In the genomic region with DNA sequence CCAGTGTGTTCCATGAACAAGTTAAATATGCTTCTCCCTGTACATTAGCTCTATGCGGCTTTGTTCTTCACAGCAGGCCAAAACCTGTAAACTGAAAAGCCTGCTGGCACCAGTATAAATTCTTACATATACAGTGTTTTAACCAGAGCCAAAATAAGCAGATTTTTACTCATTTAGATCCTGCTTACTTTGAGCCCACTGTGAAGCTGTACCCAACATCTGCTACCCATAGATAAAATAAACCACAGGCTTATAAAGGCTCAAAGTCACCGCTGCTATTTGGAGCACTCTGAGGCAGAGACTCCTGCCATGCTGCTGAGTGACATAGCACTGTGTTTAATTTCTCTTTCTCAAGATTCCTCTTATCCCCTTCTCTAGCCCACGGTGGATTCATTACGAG, we compare ENCODE assay signal across 25 mouse cellular contexts.
DNase-seq lines count a peak whose midpoint lies in the region; ATAC-seq and TF ChIP-seq lines count a peak whose summit lies in the region.
"Had no signal": no experiment of that assay in that cellular context is flagged by ENCODE, and none has a peak within 500 bp of the region (broad histone marks: within the 10 kb centered on the region; RNA-seq: fewer than 3 reads in every experiment).

No protein-coding gene starts in this region.

- H3K36me3 ChIP-seq in embryonic facial prominence, embryonic 14.5 days (ENCODE audit: control insufficient read depth, insufficient read depth, low read length) = no peaks in the 10 kb centered on the region
- H3K36me3 ChIP-seq in embryonic facial prominence, embryonic 10.5 days (replicated peaks) = no peaks in the 10 kb centered on the region
- H3K36me3 ChIP-seq: embryonic facial prominence, embryonic 15.5 days; heart, embryonic 10.5 days; hindbrain, embryonic 15.5 days; intestine, embryonic 15.5 days; liver, embryonic 15.5 days; lung, embryonic 15.5 days had no signal

- no peaks in the 10 kb centered on the region for H3K4me1 ChIP-seq in embryonic facial prominence, embryonic 14.5 days (ENCODE audit: control insufficient read depth, insufficient read depth, low read length)
- H3K4me1 ChIP-seq in embryonic facial prominence, embryonic 10.5 days = no peaks in the 10 kb centered on the region
- H3K4me1 ChIP-seq: embryonic facial prominence, embryonic 15.5 days; heart, embryonic 10.5 days; hindbrain, embryonic 15.5 days; intestine, embryonic 15.5 days; liver, embryonic 15.5 days; lung, embryonic 15.5 days had no signal

- TF ChIP-seq CTCF in left cerebral cortex, adult 2 months (IDR thresholded peaks at IDR 0.05) = no peak

- intact Hi-C loops in left cerebral cortex, adult 2 months (cut with DNase I) = no loop called here

- no peaks in the 10 kb centered on the region for H3K27me3 ChIP-seq in embryonic facial prominence, embryonic 14.5 days (replicated peaks; ENCODE audit: control insufficient read depth, insufficient read depth, low read length)
- H3K27me3 ChIP-seq in embryonic facial prominence, embryonic 10.5 days (replicated peaks; ENCODE audit: low read depth, poor library complexity, severe bottlenecking) = no peaks in the 10 kb centered on the region
- H3K27me3 ChIP-seq: embryonic facial prominence, embryonic 15.5 days; hindbrain, embryonic 15.5 days; intestine, embryonic 15.5 days; liver, embryonic 15.5 days; lung, embryonic 15.5 days had no signal

- H3K4me3 ChIP-seq in embryonic facial prominence, embryonic 14.5 days (ENCODE audit: low read depth, low read length) = no peak overlapping the region
- H3K4me3 ChIP-seq in embryonic facial prominence, embryonic 10.5 days = no peak overlapping the region
- H3K4me3 ChIP-seq in left cerebral cortex, adult 2 months = no peak overlapping the region
- H3K4me3 ChIP-seq: embryonic facial prominence, embryonic 15.5 days; gastrocnemius, adult 2 months; heart, embryonic 10.5 days; hindbrain, embryonic 15.5 days; intestine, embryonic 15.5 days; liver, embryonic 15.5 days; lung, embryonic 15.5 days had no signal

- 41% methylated on average over 4 of the region's 4 CpGs for WGBS in embryonic facial prominence, embryonic 14.5 days
- WGBS in embryonic facial prominence, embryonic 10.5 days = 81% methylated on average over 4 of the region's 4 CpGs

- peak; percentile 46 for DNase-seq in embryonic facial prominence, embryonic 14.5 days (ENCODE audit: low spot score)
- DNase-seq in embryonic facial prominence, embryonic 10.5 days (ENCODE audit: low spot score) = no peak
- peak; percentile 5 to 8 for DNase-seq in left cerebral cortex, adult 9 months (ENCODE audit: low spot score in 2 of 2)
- no peak for DNase-seq in left cerebral cortex, adult 2 months (ENCODE audit: extremely low spot score in 1 of 2, low spot score in 2 of 2)
- DNase-seq in right cerebral cortex, postnatal 25 days = peak; percentile 5
- no peak for DNase-seq in right cerebral cortex, postnatal 14 days
- no peak for DNase-seq in c-Kit-positive CD71-positive TER-119-positive erythroid progenitor cells, embryonic 14.5 days (ENCODE audit: low spot score)
- DNase-seq in urinary bladder, postnatal 25 days (ENCODE audit: low spot score) = no peak
- DNase-seq: adrenal gland, postnatal 25 days; cerebellum, adult 11-12 months; cerebellum, postnatal 10 days; gastrocnemius, adult 2 months; kidney, adult 8-10 months; kidney, postnatal 14 days; liver; lung, postnatal 36 days had no signal

- H3K9ac ChIP-seq in embryonic facial prominence, embryonic 14.5 days (ENCODE audit: low read depth, low read length) = no peak overlapping the region
- H3K9ac ChIP-seq: embryonic facial prominence, embryonic 15.5 days; hindbrain, embryonic 15.5 days; intestine, embryonic 15.5 days; liver, embryonic 15.5 days; lung, embryonic 15.5 days had no signal

- no peak overlapping the region for H3K27ac ChIP-seq in embryonic facial prominence, embryonic 14.5 days (replicated peaks; ENCODE audit: low read depth, low read length)
- no peak overlapping the region for H3K27ac ChIP-seq in embryonic facial prominence, embryonic 10.5 days (replicated peaks)
- H3K27ac ChIP-seq in left cerebral cortex, adult 2 months = no peak overlapping the region
- H3K27ac ChIP-seq: embryonic facial prominence, embryonic 15.5 days; gastrocnemius, adult 2 months; heart, embryonic 10.5 days; hindbrain, embryonic 15.5 days; intestine, embryonic 15.5 days; liver, embryonic 15.5 days; lung, embryonic 15.5 days; stomach, postnatal 0 days had no signal

- no peaks in the 10 kb centered on the region for H3K9me3 ChIP-seq in embryonic facial prominence, embryonic 14.5 days (ENCODE audit: control insufficient read depth, low read length)
- no peaks in the 10 kb centered on the region for H3K9me3 ChIP-seq in embryonic facial prominence, embryonic 10.5 days
- H3K9me3 ChIP-seq: embryonic facial prominence, embryonic 15.5 days; heart, embryonic 10.5 days; hindbrain, embryonic 15.5 days; intestine, embryonic 15.5 days; liver, embryonic 15.5 days; lung, embryonic 15.5 days had no signal

- ATAC-seq in embryonic facial prominence, embryonic 14.5 days (ENCODE audit: low read depth) = no peak
- ATAC-seq: CD4-positive, CD25-positive, alpha-beta regulatory T cell, adult 4 months; forebrain, embryonic 16.5 days; intestine, embryonic 15.5 days had no signal

- no peak overlapping the region for H3K4me2 ChIP-seq in embryonic facial prominence, embryonic 14.5 days (ENCODE audit: low read depth, low read length)
- H3K4me2 ChIP-seq: embryonic facial prominence, embryonic 15.5 days; hindbrain, embryonic 15.5 days; intestine, embryonic 15.5 days; liver, embryonic 15.5 days; lung, embryonic 15.5 days had no signal

Comparison
In these comparisons a context has a peak if more than half of its experiments do, and no peak if none do; other contexts are left out.
1. DNase-seq: peak in embryonic facial prominence, embryonic 14.5 days (single experiment), left cerebral cortex, adult 9 months (2 of 2) and right cerebral cortex, postnatal 25 days (single experiment); none in embryonic facial prominence, embryonic 10.5 days (single experiment), left cerebral cortex, adult 2 months (0 of 2), right cerebral cortex, postnatal 14 days (single experiment), c-Kit-positive CD71-positive TER-119-positive erythroid progenitor cells, embryonic 14.5 days (single experiment) and urinary bladder, postnatal 25 days (single experiment).